Mouse (Mus musculus): ENCODE data around the gene Tymp. TPM values are rescaled to one million over a fixed set of nuclear protein-coding genes. Genes with fewer than 3 reads are reported as not detected.

Gene Tymp
- polyA plus RNA-seq, 1 experiment: 5.5 TPM

GRCm38 (mm10) chr15:89323656-89324055 lies 53.2 kb downstream of the Tymp start:
- no peak for DNase-seq
- no peak overlapping the region for H3K4me3 ChIP-seq (replicated peaks; ENCODE audit: insufficient read depth, low read depth, low read length)
- H3K27me3 ChIP-seq (ENCODE audit: control insufficient read depth, insufficient read depth, low read length): no peaks in the 10 kb centered on the region
- WGBS: 48% methylated on average over 4 of the region's 4 CpGs
- H3K4me1 ChIP-seq (ENCODE audit: control insufficient read depth, insufficient read depth, low read length): no peaks in the 10 kb centered on the region
- TF ChIP-seq CTCF (IDR thresholded peaks at IDR 0.05; ENCODE audit: borderline replicate concordance, insufficient read depth, low read depth, low read length) (no peak), POLR2A (IDR thresholded peaks at IDR 0.05; ENCODE audit: borderline replicate concordance, insufficient read depth, low read length) (no peak)
- H3K27ac ChIP-seq (ENCODE audit: insufficient read depth, low read length): no peak overlapping the region

DNA sequence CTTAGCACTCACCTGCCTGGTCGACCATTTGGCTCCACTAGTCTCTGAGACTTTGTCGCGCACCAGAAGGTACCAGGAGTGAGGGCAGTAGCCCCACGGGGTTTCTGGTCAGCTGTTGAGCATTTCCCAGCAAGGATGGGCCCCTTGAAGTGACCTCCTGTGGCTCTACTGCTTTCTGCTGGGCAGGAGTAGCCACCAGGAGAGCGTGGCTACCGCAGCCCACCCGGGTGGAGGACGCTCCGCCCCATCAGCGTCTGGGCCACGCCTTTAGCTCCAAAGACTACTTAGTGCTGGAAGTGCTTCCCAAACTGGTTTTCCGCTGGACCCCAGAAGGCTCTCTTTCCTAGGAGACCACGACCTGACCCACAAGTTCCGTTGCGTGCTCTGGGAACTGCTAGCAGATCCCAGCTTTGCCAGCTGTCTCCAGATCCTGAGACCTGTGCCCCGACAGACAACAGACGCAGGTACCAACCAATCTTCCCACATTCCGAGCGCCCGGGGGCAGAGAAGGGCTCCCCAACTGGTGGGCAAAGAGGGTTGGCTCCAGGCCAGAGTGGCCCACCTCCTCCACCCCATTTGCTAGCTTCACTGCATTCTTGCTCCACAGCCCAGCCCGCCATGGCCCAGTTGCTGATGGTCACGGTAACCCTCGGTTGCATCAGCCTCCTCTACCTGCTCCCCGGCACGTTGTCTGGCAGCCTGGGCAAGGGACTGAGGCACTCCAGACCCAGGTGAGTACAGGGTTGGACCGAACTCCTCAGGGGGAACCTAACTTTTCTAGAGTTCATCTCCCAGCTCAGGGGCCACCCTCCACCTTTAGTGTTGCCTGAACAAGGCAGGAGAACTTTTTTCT lies 53.9 kb downstream of the Tymp start, which contains the start of gene Adm2:
TSS of gene Adm2 (plus strand) at position 51 of the 853 bp plus-strand sequence.
- no peak for DNase-seq
- no peak for TF ChIP-seq CTCF (IDR thresholded peaks at IDR 0.05; ENCODE audit: borderline replicate concordance, insufficient read depth, low read depth, low read length)
- TF ChIP-seq POLR2A (IDR thresholded peaks at IDR 0.05; ENCODE audit: borderline replicate concordance, insufficient read depth, low read length): no peak
- Histone ChIP-seq H3K4me3 (replicated peaks; ENCODE audit: insufficient read depth, low read depth, low read length) (no peak within 1 kb of the TSS), H3K4me1 (ENCODE audit: control insufficient read depth, insufficient read depth, low read length) (no peaks in the 10 kb centered on the region), H3K27me3 (ENCODE audit: control insufficient read depth, insufficient read depth, low read length) (no peaks in the 10 kb centered on the region), H3K27ac (ENCODE audit: insufficient read depth, low read length) (no peak within 1 kb of the TSS)
- WGBS: 14% methylated on average over 26 of the region's 26 CpGs

Other genes starting within 250 kb of the Tymp start
- 31.4 and 36.3 TPM in 2 replicates for gene Hdac10, start 248.3 kb downstream of the Tymp start, polyA plus RNA-seq (2012; rRNA removed)
- gene Mapk12, start 236.3 kb downstream of the Tymp start, polyA plus RNA-seq (2012; rRNA removed): 112 and 128 TPM in 2 replicates
- 58.1 and 64.1 TPM in 2 replicates for gene Mapk11, start 227.4 kb downstream of the Tymp start, polyA plus RNA-seq (2012; rRNA removed)
- gene Plxnb2, start 196.3 kb downstream of the Tymp start, polyA plus RNA-seq (2012; rRNA removed): 127 and 141 TPM in 2 replicates
- gene Dennd6b, start 180.5 kb downstream of the Tymp start, polyA plus RNA-seq (2012; rRNA removed): 156 and 165 TPM in 2 replicates
- 240 and 262 TPM in 2 replicates for gene Ppp6r2, start 165.5 kb downstream of the Tymp start, polyA plus RNA-seq (2012; rRNA removed)
- 321 and 324 TPM in 2 replicates for gene Sbf1, start 61.7 kb downstream of the Tymp start, polyA plus RNA-seq (2012; rRNA removed)
- gene Adm2, start 54.3 kb downstream of the Tymp start, polyA plus RNA-seq (2012; rRNA removed): not detected in 2 replicates
- gene Miox, start 42.6 kb downstream of the Tymp start, polyA plus RNA-seq (2012; rRNA removed): not detected in 2 replicates
- 21.0 and 21.1 TPM in 2 replicates for gene Lmf2, start 21.4 kb downstream of the Tymp start, polyA plus RNA-seq (2012; rRNA removed)
- 134 and 137 TPM in 2 replicates for gene Ncaph2, start 21.3 kb downstream of the Tymp start, polyA plus RNA-seq (2012; rRNA removed)
- gene Sco2, start 3.2 kb downstream of the Tymp start, polyA plus RNA-seq (2012; rRNA removed): 59.7 and 60.3 TPM in 2 replicates
- gene Odf3b, start 2.2 kb upstream of the Tymp start, polyA plus RNA-seq (2012; rRNA removed): 18.3 and 24.4 TPM in 2 replicates
- 2.6 and 2.9 TPM in 2 replicates for gene Klhdc7b, start 7.9 kb upstream of the Tymp start, polyA plus RNA-seq (2012; rRNA removed)
- not detected in 2 replicates for gene Syce3, start 33.5 kb upstream of the Tymp start, polyA plus RNA-seq (2012; rRNA removed)
- 7.8 and 8.2 TPM in 2 replicates for gene Cpt1b, start 48.8 kb upstream of the Tymp start, polyA plus RNA-seq (2012; rRNA removed)
- 4.2 and 4.7 TPM in 2 replicates for gene C730034F03Rik, start 52.5 kb upstream of the Tymp start, polyA plus RNA-seq (2012; rRNA removed)
- gene Gm44502, start 52.7 kb upstream of the Tymp start, polyA plus RNA-seq (2012; rRNA removed): 0.15 and 0.51 TPM in 2 replicates
- gene Chkb, start 52.9 kb upstream of the Tymp start, polyA plus RNA-seq (2012; rRNA removed): 101 and 102 TPM in 2 replicates
- gene Mapk8ip2, start 76.9 kb upstream of the Tymp start, polyA plus RNA-seq (2012; rRNA removed): 192 and 195 TPM in 2 replicates
- gene Arsa, start 100.4 kb upstream of the Tymp start, polyA plus RNA-seq (2012; rRNA removed): 39.2 and 40.9 TPM in 2 replicates
- gene Shank3, start 122.6 kb upstream of the Tymp start, polyA plus RNA-seq (2012; rRNA removed): 84.7 and 97.2 TPM in 2 replicates
- gene Acr, start 191.3 kb upstream of the Tymp start, polyA plus RNA-seq (2012; rRNA removed): 2.4 and 2.6 TPM in 2 replicates
- 79.8 and 83.4 TPM in 2 replicates for gene Rabl2, start 214.9 kb upstream of the Tymp start, polyA plus RNA-seq (2012; rRNA removed)